Mouse (Mus musculus) T-helper 17 cell (primary cell): ENCODE data around the gene Carmil3.

Experiments
- in situ Hi-C, 2 experiments: fragments of 300-600 bp; cut with MboI, MseI; formaldehyde crosslinking; loops; 1 replicate in 1 of 2; 2 replicates in 1 of 2; pipeline ENCODE4 v1.15.1; 2025; ENCODE audit warnings: high pct_unique_total_duplicates in 2 of 2

Carmil3 gene

GRCm38 (mm10) chr14:55540067-55540786, 49.8 kb downstream of the Carmil3 start, which contains the start of gene Pck2:
Pck2 (plus strand) TSS chr14:55540266.
- in situ Hi-C loops: no loop called here

GRCm38 (mm10) chr14:55540787-55541321, 50.4 kb downstream of the Carmil3 start:
- in situ Hi-C loops: no loop called here

GRCm38 (mm10) chr14:55542268-55542667, 51.8 kb downstream of the Carmil3 start:
- in situ Hi-C loops: no loop called here

GRCm38 (mm10) chr14:55544334-55544733, 53.9 kb downstream of the Carmil3 start:
- in situ Hi-C loops: no loop called here

GRCm38 (mm10) chr14:55550191-55550590, 59.7 kb downstream of the Carmil3 start:
- in situ Hi-C loops: no loop called here

- in situ Hi-C loops: no loop called here
Measured at GRCm38 (mm10) chr14:55551347-55551746, 60.9 kb downstream of the Carmil3 start.

- in situ Hi-C loops: no loop called here
Measured at GRCm38 (mm10) chr14:55551794-55552193, 61.3 kb downstream of the Carmil3 start.

GRCm38 (mm10) chr14:55554635-55555034, 64.2 kb downstream of the Carmil3 start:
- in situ Hi-C loops: no loop called here

- in situ Hi-C loops: no loop called here
Measured at GRCm38 (mm10) chr14:55555788-55556187, 65.3 kb downstream of the Carmil3 start.

GRCm38 (mm10) chr14:55557003-55557402, 66.6 kb downstream of the Carmil3 start:
- in situ Hi-C loops: no loop called here

- in situ Hi-C loops: no loop called here
Measured at GRCm38 (mm10) chr14:55557587-55557986, 67.1 kb downstream of the Carmil3 start.
